Mouse (Mus musculus) C2C12 (cell line): Measurements from ENCODE around the gene Cdh4. TPM values are rescaled to one million over a fixed set of nuclear protein-coding genes. Genes with fewer than 3 reads are reported as not detected.

Experiments used
- H3K27me3 ChIP-seq: one replicate; pipeline ENCODE4 v1.6.1; 2011; ENCODE audit not compliant: control insufficient read depth, insufficient read depth, insufficient read length
- H3K36me3 ChIP-seq: one replicate; pipeline ENCODE4 v1.6.1; 2011; ENCODE audit not compliant: control insufficient read depth, insufficient read depth
- H3K4me3 ChIP-seq: one replicate; pipeline ENCODE4 v1.5.1; 2011; ENCODE audit warnings: mild to moderate bottlenecking, control low read depth; ENCODE audit not compliant: poor library complexity, insufficient read depth, severe bottlenecking
- H3K79me2 ChIP-seq: one replicate; pipeline ENCODE4 v1.6.1; 2011; ENCODE audit not compliant: control insufficient read depth, insufficient read depth
- H3K79me3 ChIP-seq: one replicate; pipeline ENCODE4 v1.6.1; 2011; ENCODE audit warnings: low read depth, control low read depth
- H3ac ChIP-seq: one replicate; pipeline ENCODE3; 2011; ENCODE audit warnings: low read depth; ENCODE audit not compliant: control insufficient read depth, insufficient read length
- CEBPB ChIP-seq: IDR thresholded peaks from one replicate; pipeline ENCODE4 v1.6.1; 2011; ENCODE audit warnings: low read depth, mild to moderate bottlenecking, control low read depth, moderate library complexity
- CTCF ChIP-seq: IDR thresholded peaks from one replicate; pipeline ENCODE4 v1.5.1; 2011; ENCODE audit not compliant: control insufficient read depth, insufficient read depth, insufficient read length
- FOSL1 ChIP-seq: IDR thresholded peaks from one replicate; pipeline ENCODE4 v1.8.0; 2011; ENCODE audit warnings: mild to moderate bottlenecking, low read length; ENCODE audit not compliant: poor library complexity, insufficient read depth, severe bottlenecking
- MAX ChIP-seq: IDR thresholded peaks from one replicate; pipeline ENCODE4 v1.6.1; 2011; ENCODE audit warnings: mild to moderate bottlenecking, control low read depth
- MYOD1 ChIP-seq: IDR thresholded peaks from one replicate; pipeline ENCODE4 v1.6.1; 2011; ENCODE audit warnings: low read depth; ENCODE audit not compliant: control insufficient read depth, insufficient read length
- MYOG ChIP-seq: IDR thresholded peaks from one replicate; pipeline ENCODE4 v1.6.1; 2011; ENCODE audit not compliant: control insufficient read depth, insufficient read length; ENCODE audit errors: extremely low read depth
- USF1 ChIP-seq: IDR thresholded peaks from one replicate; pipeline ENCODE4 v1.6.1; 2011; ENCODE audit warnings: low read depth, mild to moderate bottlenecking, control low read depth, moderate library complexity
- polyA plus RNA-seq: library from polyadenylated mRNA; unstranded; fragments of >200 nt; fragmentation: generic; extraction: Trizol; gene quantifications from one replicate; pipeline ENCODE4 v1.2.1, GENCODE M21; 2012; ENCODE audit warnings: missing spikeins

Cdh4 gene
- polyA plus RNA-seq, 1 experiment = not detected

GRCm38 (mm10) chr2:179801042-179801441 lies 358.8 kb downstream of the Cdh4 start:
- Histone ChIP-seq H3K4me3 (no peak overlapping the region), H3K79me2 (no peaks in the 10 kb centered on the region), H3K79me3 (no peaks in the 10 kb centered on the region), H3K27me3 (no peaks in the 10 kb centered on the region), H3K36me3 (no peaks in the 10 kb centered on the region), H3ac (no peak overlapping the region)
- TF ChIP-seq CTCF = no peak
- TF ChIP-seq MYOG = no peak
- no peak for TF ChIP-seq MAX
- no peak for TF ChIP-seq FOSL1
- TF ChIP-seq CEBPB = no peak
- no peak for TF ChIP-seq MYOD1
- TF ChIP-seq USF1 = no peak

- no peak overlapping the region for H3K4me3 ChIP-seq
- H3K27me3 ChIP-seq = no peaks in the 10 kb centered on the region
- H3K36me3 ChIP-seq = no peaks in the 10 kb centered on the region
- no peak overlapping the region for H3ac ChIP-seq
- TF ChIP-seq USF1 (no peak), MYOG (no peak), MAX (no peak), CTCF (no peak), CEBPB (no peak), MYOD1 (no peak), FOSL1 (no peak)
- H3K79me2 ChIP-seq = no peaks in the 10 kb centered on the region
- no peaks in the 10 kb centered on the region for H3K79me3 ChIP-seq
Measured at GRCm38 (mm10) chr2:179802411-179802810, 360.2 kb downstream of the Cdh4 start.

- Histone ChIP-seq H3K4me3 (no peak overlapping the region), H3K79me3 (no peaks in the 10 kb centered on the region), H3K79me2 (no peaks in the 10 kb centered on the region), H3ac (no peak overlapping the region), H3K27me3 (no peaks in the 10 kb centered on the region), H3K36me3 (no peaks in the 10 kb centered on the region)
- TF ChIP-seq MAX = no peak
Measured at GRCm38 (mm10) chr2:179811086-179811485, 368.9 kb downstream of the Cdh4 start.

- no peak overlapping the region for H3ac ChIP-seq
- H3K79me3 ChIP-seq = no peaks in the 10 kb centered on the region
- no peaks in the 10 kb centered on the region for H3K79me2 ChIP-seq
- no peak for TF ChIP-seq CEBPB
- no peak for TF ChIP-seq FOSL1
- TF ChIP-seq MYOG = no peak
- H3K4me3 ChIP-seq = no peak overlapping the region
- H3K36me3 ChIP-seq = no peaks in the 10 kb centered on the region
- peaks cover 6% of the 10 kb centered on the region for H3K27me3 ChIP-seq
Measured at GRCm38 (mm10) chr2:179813035-179813827, 371.0 kb downstream of the Cdh4 start.

- no peak for TF ChIP-seq MYOD1
- no peak for TF ChIP-seq MAX
- TF ChIP-seq FOSL1 = no peak
- no peak for TF ChIP-seq CTCF
- no peak for TF ChIP-seq CEBPB
- no peak for TF ChIP-seq MYOG
- no peak for TF ChIP-seq USF1
- Histone ChIP-seq H3K36me3 (no peaks in the 10 kb centered on the region), H3ac (no peak overlapping the region), H3K27me3 (no peaks in the 10 kb centered on the region), H3K79me2 (no peaks in the 10 kb centered on the region), H3K79me3 (no peaks in the 10 kb centered on the region), H3K4me3 (no peak overlapping the region)
Measured at GRCm38 (mm10) chr2:179824776-179825326, 382.6 kb downstream of the Cdh4 start.

- Histone ChIP-seq H3K79me3 (no peaks in the 10 kb centered on the region), H3ac (no peak overlapping the region), H3K36me3 (no peaks in the 10 kb centered on the region), H3K79me2 (no peaks in the 10 kb centered on the region), H3K4me3 (no peak overlapping the region), H3K27me3 (peaks cover 7% of the 10 kb centered on the region)
- TF ChIP-seq USF1 = no peak
- no peak for TF ChIP-seq MAX
- TF ChIP-seq FOSL1 = no peak
- no peak for TF ChIP-seq MYOD1
- TF ChIP-seq MYOG = no peak
- TF ChIP-seq CEBPB = no peak
- TF ChIP-seq CTCF = no peak
Measured at GRCm38 (mm10) chr2:179828968-179829367, 386.7 kb downstream of the Cdh4 start.
